Mouse (Mus musculus) ovary, postnatal 36 days (tissue): ENCODE measurements around the gene Nid2.

Experiments
- DNase-seq: peaks from one replicate; pipeline ENCODE4 v3.0.0; 2022; ENCODE audit warnings: low spot score, mixed read lengths

Nid2 gene

GRCm38 (mm10) chr14:19785797-19786588, 34.9 kb downstream of the Nid2 start:
- DNase-seq = no peak

- DNase-seq = no peak
Observed at GRCm38 (mm10) chr14:19788443-19788842, 37.4 kb downstream of the Nid2 start.

GRCm38 (mm10) chr14:19794881-19795280, 43.8 kb downstream of the Nid2 start:
- no peak for DNase-seq

- DNase-seq = no peak
Observed at GRCm38 (mm10) chr14:19796541-19797304, 45.7 kb downstream of the Nid2 start.

- no peak for DNase-seq
Observed at GRCm38 (mm10) chr14:19800485-19800884, 49.4 kb downstream of the Nid2 start.

GRCm38 (mm10) chr14:19801474-19802215, 50.6 kb downstream of the Nid2 start:
- no peak for DNase-seq

- DNase-seq = no peak
Observed at GRCm38 (mm10) chr14:19803222-19803621, 52.2 kb downstream of the Nid2 start.

GRCm38 (mm10) chr14:19803623-19804022, 52.6 kb downstream of the Nid2 start:
- no peak for DNase-seq

- DNase-seq = no peak
Observed at GRCm38 (mm10) chr14:19807339-19807738, 56.3 kb downstream of the Nid2 start.

GRCm38 (mm10) chr14:19807858-19808257, 56.8 kb downstream of the Nid2 start:
- no peak for DNase-seq

GRCm38 (mm10) chr14:19809934-19810333, 58.9 kb downstream of the Nid2 start:
- DNase-seq = no peak

GRCm38 (mm10) chr14:19813061-19813460, 62.0 kb downstream of the Nid2 start:
- no peak for DNase-seq

GRCm38 (mm10) chr14:19817949-19818348, 66.9 kb downstream of the Nid2 start:
- peak; percentile 66 for DNase-seq

GRCm38 (mm10) chr14:19821686-19822085, 70.6 kb downstream of the Nid2 start:
- no peak for DNase-seq

- DNase-seq = peak; percentile 92
Observed at GRCm38 (mm10) chr14:19823321-19824142, 72.5 kb downstream of the Nid2 start, which contains the start of gene Rtraf. Gene Rtraf, minus strand, starts transcription at chr14:19823824.

- no peak for DNase-seq
Observed at GRCm38 (mm10) chr14:19825481-19825880, 74.4 kb downstream of the Nid2 start.

- no peak for DNase-seq
Observed at GRCm38 (mm10) chr14:19836289-19836688, 85.2 kb downstream of the Nid2 start.

- DNase-seq = peak; percentile 28
Observed at GRCm38 (mm10) chr14:19839600-19840332, 88.7 kb downstream of the Nid2 start.

- no peak for DNase-seq
Observed at GRCm38 (mm10) chr14:19853471-19853870, 102.4 kb downstream of the Nid2 start.

- no peak for DNase-seq
Observed at GRCm38 (mm10) chr14:19858279-19858678, 107.2 kb downstream of the Nid2 start.
